Mouse (Mus musculus) layer of hippocampus, adult 18-20 months (tissue): ENCODE measurements at regions not wholly inside any gene's neighbourhood (a gene's known extent, or its start where the extent isn't known, plus 50 kb on each side); places are given as distances from the start of the nearest gene placed in this dataset.

Experiments
- DNase-seq, 2 experiments: peaks; one replicate each; pipeline ENCODE4 v3.0.0; 2022; ENCODE audit warnings: low spot score in 2 of 2

DNA sequence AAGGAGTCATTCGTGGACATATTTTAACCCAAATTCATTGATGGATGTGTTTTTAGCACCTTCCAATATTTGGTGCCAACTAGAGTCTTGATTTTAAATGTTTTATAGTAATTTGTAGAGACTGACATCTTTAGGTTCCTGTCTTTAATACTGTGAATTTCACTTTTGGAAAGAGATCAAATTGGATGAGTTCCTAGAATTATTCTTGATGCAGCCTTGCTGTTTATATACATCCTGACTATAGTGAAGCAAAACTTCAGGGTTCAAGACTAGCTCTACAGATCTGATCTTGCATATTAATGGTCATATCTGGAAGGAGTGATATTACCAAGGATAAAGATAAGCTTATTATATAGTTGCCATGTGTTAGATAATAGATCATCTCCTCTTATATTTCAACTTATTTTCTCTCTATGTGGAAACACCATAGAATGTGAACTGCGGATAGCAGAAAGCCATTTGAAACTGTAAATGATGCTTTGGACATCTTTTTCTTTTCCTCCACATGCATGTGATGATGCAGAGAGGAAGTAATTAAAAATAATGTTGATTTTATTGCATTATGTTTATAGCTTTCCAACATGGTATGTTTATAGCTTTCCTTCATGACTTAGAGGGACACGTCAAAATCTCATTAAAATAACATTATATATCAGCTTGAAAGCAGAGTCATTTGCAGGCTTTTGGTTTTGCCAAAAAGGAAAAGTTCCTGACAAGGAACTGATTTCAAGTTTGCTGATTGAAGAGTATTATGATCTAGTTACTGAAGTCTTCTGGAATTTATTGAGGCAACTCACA, 78.3 kb upstream of the Kcnj16 start:
- no peak for DNase-seq

DNA sequence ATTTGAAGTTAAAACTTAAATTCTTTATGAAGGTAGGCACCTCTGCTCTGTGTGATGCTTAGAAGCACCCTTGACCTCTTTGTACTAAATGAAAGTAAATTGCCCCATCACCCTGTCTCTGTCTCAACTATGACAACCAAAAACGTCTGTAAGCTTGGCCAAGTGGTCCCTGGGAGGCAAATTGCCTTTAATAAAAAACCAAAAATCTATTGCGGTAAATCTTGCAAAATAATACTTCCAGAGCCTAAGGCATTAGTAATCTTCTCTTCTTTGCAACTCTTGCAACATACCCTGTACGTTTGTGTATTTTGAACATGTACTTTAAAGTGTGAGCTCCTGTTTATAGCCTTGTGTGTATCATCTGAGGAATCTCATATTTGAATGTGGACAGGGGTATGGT, 77.4 kb upstream of the Kcnj16 start:
- no peak for DNase-seq

DNA sequence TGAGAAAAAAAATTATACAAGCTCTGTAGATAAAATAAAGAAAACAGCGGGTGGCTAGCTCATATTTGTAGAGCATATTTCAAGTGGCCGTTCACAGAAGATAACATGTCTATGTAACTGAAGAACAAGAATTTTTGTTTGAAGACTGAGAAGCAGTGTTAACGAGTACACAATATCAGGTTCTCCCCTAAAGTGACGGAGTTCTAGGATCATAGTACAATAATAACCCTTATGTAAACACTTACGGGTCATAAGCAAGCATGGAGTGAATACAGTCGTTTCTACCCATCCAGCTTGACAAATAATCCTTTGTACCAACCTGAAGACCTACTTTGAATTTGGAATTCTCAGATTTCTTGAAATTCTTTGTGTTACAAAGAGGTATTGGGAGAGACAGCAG, 64.9 kb upstream of the Kcnj16 start:
- DNase-seq, result no peak
